Mouse (Mus musculus): ENCODE data around the gene Alox15.

Alox15 gene

DNA sequence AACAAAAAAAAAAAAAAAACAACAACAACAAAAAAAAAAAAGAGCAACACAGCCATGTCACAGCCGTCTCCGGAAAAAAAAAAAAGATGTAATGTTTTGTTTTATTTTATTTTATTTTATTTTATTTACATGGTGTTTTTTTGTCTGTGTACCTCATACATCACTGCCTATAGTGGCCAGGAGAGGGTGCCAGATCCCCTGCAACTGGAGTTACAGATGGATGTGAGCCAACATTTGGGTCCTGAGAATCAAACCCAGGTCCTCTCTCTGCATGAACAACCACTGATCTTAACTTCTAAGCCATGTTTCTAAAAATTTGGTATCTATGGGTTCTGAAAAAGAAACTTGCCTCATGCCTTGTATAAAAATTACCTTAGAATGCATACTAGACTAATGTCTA, 43.5 kb downstream of the Alox15 start:
- no peak for DNase-seq (ENCODE audit: low spot score)

GRCm38 (mm10) chr11:70306159-70306558, 45.7 kb downstream of the Alox15 start:
- no peak for DNase-seq (ENCODE audit: low spot score)

DNA sequence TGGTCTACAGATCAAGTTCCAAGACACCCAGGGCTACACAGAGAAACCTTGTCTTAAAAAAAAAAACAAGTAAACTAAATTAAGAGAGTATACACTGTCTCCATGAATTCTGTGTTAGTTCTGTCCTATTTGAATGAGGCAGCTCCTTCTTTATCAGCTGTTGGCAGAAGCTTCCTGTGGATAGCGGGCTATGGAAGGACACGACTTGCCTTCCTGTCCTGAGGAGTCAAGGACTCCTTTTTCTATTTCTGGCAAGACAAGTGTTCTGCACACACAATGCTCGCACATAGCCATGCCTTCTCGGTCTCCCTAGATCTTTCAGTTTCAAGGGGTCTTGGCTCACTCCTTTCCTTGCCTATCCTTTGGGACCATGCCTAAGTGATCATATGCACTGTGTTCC, 49.5 kb downstream of the Alox15 start:
- no peak for DNase-seq (ENCODE audit: low spot score)

- no peak for DNase-seq (ENCODE audit: low spot score)
Measured at GRCm38 (mm10) chr11:70297836-70298454, 53.9 kb downstream of the Alox15 start.

GRCm38 (mm10) chr11:70297405-70297804, 54.4 kb downstream of the Alox15 start:
- no peak for DNase-seq (ENCODE audit: low spot score)

Measured in ovary, postnatal 14 days (tissue).